Mouse (Mus musculus): ENCODE results near the gene Mmrn1.
"Not testable (repeated sequence)": the region's sequence is repeated elsewhere in the genome, so short reads cannot be mapped to it uniquely, and the experiment has no call there.

The Mmrn1 gene

DNA sequence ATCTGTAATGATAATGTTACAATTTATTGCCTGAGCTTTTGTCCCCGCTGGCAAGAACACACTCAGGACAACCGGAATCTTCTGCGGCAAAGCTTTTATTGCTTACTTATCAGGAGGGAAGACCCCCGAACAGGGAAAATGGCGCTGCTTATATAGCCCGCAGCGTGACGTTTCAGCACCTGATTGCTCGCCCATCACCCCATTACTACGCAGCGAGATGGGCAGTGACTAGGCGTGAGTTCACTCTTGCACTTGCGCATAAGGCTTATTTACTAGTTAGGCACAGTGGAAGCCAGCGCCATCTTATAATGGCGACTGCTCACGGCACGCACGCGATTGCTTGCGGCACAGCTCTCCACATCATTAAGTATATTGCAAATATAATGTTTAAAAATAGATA lies at the start of gene Mmrn1:
Mmrn1 (plus strand) TSS at position 301 of the 400 bp plus-strand sequence.
- not testable (repeated sequence) for DNase-seq (ENCODE audit: low spot score)

DNA sequence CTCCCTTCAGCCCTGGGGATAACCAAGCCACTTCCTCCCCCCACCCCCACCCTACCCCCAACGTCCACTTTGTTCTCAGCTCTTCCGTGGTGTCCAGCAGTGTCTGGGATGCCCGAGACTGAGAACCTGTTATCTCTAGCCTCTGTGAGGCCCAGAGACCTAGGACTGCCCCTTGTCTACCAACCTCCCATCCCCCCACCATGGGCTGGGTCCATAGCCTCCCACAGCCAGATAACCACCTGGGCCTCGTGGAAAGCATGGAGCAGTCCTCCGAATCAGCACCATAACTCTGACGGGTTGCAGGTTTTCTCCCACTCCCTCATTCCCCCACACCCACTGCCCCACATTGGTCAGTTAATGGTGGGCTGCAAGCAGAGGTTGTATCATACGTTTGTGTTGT lies 44.4 kb upstream of the Mmrn1 start:
- DNase-seq (ENCODE audit: low spot score) = no peak

DNA sequence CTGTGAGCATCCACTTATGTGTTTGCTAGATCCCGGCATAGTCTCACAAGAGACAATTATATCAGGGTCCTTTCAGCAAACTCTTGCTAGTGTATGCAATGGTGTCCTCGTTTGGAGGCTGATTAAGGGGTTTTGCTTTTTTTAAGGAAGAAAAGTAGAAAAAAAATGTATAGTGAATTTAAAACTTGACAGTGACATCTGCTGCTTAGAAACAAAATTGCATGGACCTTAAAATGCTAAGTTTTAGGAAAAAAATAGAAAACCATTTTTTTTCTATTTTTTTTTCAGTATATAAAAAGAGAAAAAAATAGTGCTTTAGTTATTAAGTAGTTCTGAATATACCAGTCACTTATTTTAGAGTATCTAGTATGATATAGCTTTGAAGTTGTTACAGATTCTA lies 43.2 kb upstream of the Mmrn1 start:
- DNase-seq (ENCODE audit: low spot score) = no peak

DNA sequence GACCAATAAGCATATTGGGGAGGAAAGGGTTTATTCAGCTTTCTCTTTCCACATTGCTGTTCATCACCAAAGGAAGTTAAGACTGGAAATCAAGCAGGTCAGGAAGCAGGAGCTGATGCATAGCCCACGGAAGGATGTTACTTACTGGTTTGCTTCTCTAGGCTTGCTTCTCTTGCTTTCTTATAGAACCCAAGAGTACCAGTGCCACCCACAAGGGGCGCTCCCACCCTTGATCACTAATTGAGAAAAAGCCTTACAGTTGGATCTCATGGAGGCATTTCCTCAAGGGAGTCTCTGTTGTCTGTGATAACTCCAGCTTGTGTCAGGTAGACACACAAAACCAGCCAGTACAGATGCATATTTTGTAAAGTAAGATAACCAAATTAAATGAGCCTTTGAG lies 17.5 kb upstream of the Mmrn1 start:
- DNase-seq (ENCODE audit: low spot score) = no peak

- DNase-seq (ENCODE audit: low spot score) = no peak
These were observed 6.6 kb downstream of the Mmrn1 start for GRCm38 (mm10) chr6:60931364-60931763.

- no peak for DNase-seq (ENCODE audit: low spot score)
These were observed 10.1 kb downstream of the Mmrn1 start for GRCm38 (mm10) chr6:60934835-60935234.

DNA sequence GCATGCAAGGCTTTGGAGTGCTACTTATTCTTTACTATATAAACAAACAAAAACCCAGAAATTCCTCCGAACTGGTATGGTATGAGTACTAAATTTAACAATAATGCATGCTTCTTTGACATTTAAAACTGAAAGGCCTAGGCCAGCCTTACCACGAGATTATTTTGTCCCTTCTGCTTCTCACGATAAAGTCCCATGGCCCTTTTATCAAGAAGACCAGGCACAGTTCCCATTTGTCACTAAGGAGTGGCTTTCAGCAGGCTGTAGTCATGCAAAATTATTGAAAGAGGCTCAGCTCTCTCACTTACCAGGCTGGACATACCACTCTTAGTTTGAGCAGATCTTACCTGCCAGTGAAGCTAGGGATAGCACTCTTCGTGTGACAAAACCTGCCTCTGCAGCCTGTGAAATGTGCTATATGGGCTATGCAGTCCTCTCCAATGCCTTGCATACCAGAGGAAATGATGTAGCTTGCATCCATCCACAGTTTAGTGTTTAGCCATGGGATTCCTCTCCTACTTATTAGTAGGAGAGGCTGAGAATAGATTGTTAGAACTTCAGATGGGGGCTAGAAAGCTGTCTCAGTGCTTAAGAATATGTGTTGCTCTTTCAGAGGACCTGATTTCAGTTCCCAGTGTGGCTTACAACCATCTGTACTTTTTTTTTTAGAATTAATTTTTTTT lies 10.8 kb downstream of the Mmrn1 start:
- DNase-seq (ENCODE audit: low spot score) = no peak

- no peak for DNase-seq (ENCODE audit: low spot score)
These were observed 19.4 kb downstream of the Mmrn1 start for GRCm38 (mm10) chr6:60944178-60944577.

- no peak for DNase-seq (ENCODE audit: low spot score)
These were observed 19.8 kb downstream of the Mmrn1 start for GRCm38 (mm10) chr6:60944621-60945020.

- no peak for DNase-seq (ENCODE audit: low spot score)
These were observed 25.6 kb downstream of the Mmrn1 start for GRCm38 (mm10) chr6:60950415-60950814.

DNA sequence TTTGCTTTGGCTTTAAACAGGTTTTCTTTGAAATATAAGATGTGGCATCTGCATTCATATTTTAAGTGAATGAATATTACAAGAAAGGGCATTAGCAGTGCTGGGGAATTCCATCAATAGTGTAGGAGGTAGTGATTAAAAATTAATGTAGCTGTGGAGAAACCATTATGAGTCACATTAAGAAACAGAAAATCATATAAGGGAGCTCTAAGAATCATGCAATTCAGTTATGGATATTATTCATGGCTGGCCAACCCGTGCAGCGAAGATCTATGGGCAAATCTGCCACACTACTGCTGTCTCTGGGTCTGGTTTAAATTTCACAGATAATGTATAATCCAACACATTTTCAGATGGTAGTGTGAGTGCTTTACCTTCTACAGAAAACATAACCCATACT lies 36.5 kb downstream of the Mmrn1 start:
- no peak for DNase-seq (ENCODE audit: low spot score)

- DNase-seq (ENCODE audit: low spot score) = no peak
These were observed 37.1 kb downstream of the Mmrn1 start for GRCm38 (mm10) chr6:60961838-60962237.

DNA sequence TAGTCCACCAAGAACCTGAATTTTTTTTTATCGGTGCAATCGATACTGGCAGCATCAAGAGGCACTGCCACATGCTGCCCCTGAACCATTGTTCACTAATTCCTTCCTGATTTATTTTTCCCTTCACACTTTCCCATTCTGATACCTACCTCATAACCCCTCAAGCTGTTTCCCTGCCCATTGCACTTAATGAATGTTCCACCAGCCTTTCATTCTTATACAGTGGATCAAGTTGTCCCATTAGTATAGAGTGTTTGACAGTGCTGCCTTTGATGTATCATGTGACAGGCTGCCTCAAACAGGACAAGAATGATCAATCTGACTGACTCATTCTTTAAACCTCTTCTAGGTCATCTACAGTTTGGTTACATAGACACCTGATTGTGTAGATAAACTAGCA lies 37.9 kb downstream of the Mmrn1 start:
- no peak for DNase-seq (ENCODE audit: low spot score)

DNA sequence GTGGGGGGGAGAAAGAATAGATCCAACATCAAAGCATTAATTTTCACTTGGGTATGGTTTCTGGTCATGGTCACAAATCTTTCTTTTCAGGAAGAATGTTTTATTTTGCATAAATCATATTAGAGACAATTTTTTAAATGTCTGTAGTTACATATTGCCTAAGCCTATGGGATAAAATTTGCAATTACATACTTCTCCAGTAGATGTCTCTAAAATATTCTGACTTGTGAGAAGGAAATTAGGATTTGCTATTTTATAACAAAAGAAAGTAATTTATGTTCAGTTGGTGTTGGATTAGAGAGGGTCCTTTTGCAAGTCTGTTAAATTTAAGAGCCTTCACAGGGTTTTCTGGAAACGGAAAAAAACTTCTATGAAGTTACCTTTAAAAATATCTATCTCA lies 39.0 kb downstream of the Mmrn1 start:
- DNase-seq (ENCODE audit: low spot score) = no peak

- DNase-seq (ENCODE audit: low spot score) = no peak
These were observed 42.2 kb downstream of the Mmrn1 start for GRCm38 (mm10) chr6:60966931-60967330.

GRCm38 (mm10) chr6:60969407-60969806 lies 44.6 kb downstream of the Mmrn1 start:
- no peak for DNase-seq (ENCODE audit: low spot score)

GRCm38 (mm10) chr6:60970811-60971210 lies 46.0 kb downstream of the Mmrn1 start:
- no peak for DNase-seq (ENCODE audit: low spot score)

- DNase-seq (ENCODE audit: low spot score) = no peak
These were observed 53.8 kb downstream of the Mmrn1 start for GRCm38 (mm10) chr6:60978610-60979009.

DNA sequence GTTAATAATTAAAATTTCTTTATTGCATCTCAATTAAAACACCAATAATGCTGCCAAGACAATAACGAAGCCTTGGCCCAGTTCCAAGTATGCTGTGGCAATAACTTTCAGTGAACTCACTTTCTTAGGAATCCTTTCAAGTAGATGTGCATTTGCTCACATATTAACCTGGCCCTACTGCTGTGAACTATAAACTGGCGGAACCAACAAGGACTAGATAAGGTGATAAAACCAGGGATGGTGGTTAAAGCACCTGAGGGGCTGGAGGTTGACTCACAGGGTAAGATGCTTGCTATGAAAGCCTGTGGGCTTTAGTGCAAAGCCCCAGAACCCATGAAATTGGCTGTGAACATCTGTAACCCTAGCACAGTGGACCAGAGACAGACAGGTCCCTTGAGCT lies 54.3 kb downstream of the Mmrn1 start:
- DNase-seq (ENCODE audit: low spot score) = no peak

- no peak for DNase-seq (ENCODE audit: low spot score)
These were observed 59.6 kb downstream of the Mmrn1 start for GRCm38 (mm10) chr6:60984360-60984759.

DNA sequence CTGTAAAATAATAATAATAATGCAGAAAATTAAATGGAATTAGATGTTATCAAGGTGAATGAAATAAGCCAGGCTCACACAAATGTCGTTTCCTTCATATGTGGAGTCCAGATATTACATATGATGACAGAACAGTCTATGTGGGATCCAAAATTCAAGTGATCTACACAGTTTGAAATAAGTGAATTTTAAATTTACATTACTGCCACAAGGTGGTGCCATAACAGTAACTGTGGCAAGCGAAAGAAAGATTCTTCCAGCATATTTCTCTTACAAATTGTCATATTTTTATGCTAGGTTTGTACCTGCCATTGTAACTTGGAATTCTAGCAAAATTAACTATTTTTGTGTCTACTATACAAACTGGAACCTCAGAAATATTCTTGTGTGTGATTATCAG lies 61.1 kb downstream of the Mmrn1 start:
- DNase-seq (ENCODE audit: low spot score) = no peak

DNA sequence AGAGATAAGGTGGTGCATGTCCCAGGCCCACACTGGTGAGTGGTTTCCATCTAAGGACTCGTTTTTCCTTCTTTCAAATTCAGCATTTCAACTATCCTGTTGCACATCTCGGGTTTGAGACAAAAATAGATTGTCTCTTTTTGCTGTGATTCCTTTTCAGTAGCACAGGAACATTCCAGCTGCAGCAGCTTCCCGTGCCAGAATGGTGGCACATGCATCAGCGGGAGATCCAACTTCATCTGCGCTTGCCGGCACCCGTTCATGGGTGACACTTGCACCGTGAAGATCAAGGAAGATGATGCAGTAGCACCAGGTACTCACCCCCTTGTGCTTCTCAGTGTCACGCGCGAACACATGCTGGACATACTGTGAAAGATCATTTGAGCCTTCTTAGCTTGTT lies 62.1 kb downstream of the Mmrn1 start:
- no peak for DNase-seq (ENCODE audit: low spot score)

DNA sequence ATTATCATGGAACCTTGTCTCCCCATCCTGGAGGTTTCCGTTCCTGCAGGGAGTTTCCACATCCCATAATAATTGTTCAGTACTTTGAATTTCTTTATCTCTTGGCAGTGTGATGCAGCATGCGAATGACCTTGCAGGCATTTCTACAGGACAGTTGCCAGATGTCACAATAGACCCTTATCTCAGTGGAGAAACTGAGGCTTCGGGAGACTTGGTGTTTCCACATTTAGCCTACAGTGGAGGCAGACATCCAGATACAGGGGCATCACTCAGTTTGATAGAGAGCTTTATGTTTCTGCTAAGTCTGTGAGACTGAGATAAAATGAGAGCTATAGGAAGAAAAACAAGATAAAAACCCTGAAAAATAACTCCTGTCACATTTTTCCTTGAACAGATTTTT lies 63.0 kb downstream of the Mmrn1 start:
- DNase-seq (ENCODE audit: low spot score) = no peak

DNA sequence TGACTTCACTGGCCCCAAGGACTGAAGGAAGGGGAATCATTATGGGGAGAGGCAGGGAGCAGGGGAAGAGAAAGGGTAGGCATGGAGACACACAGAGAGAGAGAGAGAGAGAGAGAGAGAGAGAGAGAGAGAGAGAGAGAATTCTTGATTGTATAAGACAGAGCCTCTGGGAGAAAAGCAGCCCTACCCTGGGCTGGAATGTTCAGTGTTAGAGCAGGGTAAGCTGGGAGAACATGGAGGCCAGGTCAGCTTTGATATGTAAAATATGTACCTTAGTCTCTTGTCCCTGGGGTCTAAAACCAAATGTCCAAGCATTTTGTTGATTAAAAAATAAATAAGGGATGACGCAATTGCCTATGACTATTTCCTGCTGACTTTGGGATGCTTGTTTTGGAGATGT lies 67.6 kb downstream of the Mmrn1 start:
- no peak for DNase-seq (ENCODE audit: low spot score)
